Mouse (Mus musculus) erythroblast, embryonic 14.5 days (primary cell): Measurements from ENCODE around the gene Ciz1.

ENCODE experiments used
- GATA1 ChIP-seq: IDR thresholded peaks from 2 replicates; pipeline ENCODE4 v1.6.1; 2012; ENCODE audit warnings: low read length, inconsistent platforms, mixed read lengths
- TAL1 ChIP-seq: IDR thresholded peaks from 3 replicates; pipeline ENCODE4 v1.6.1; 2012; ENCODE audit warnings: low read length, inconsistent platforms, mixed read lengths

DNA sequence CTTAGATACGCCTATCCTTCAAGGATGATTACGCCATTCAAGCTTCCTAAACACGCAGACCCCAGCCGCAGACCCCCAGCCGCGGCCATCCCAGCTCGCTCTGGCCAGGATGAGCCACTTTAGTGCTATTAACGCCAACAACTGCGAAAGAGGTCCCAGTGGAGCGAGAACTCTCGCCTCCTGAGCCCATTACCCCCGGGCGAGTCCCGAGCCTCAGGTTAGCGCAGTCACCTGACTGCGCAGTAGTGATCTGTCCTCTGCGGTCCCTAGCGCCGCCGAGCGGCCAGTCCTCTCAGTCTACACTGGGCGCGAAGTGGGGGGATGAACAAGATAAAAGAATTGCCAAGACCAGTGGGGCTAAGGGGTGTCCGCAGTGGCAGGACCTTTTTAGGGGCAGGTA is 9.3 kb downstream of the Ciz1 start:
- TF ChIP-seq TAL1 = no peak
- TF ChIP-seq GATA1 = no peak
